Mouse (Mus musculus): ENCODE measurements around the gene Cacna1e. TPM values are rescaled to one million over a fixed set of nuclear protein-coding genes. Genes with fewer than 3 reads are reported as not detected.

Gene Cacna1e
- polyA plus RNA-seq, 1 experiment from 2014 or later: 1.0 TPM

- Histone ChIP-seq H3K4me1 (peaks cover 14% of the 10 kb centered on the region), H3K36me3 (replicated peaks) (no peaks in the 10 kb centered on the region), H3K4me3 (no peak overlapping the region), H3K9me3 (no peaks in the 10 kb centered on the region), H3K27me3 (replicated peaks; ENCODE audit: low read depth, poor library complexity, severe bottlenecking) (no peaks in the 10 kb centered on the region), H3K27ac (replicated peaks) (no peak overlapping the region)
- peak; percentile 48 for DNase-seq (ENCODE audit: low spot score)
- 48% methylated on average over 3 of the region's 3 CpGs for WGBS
Measured at GRCm38 (mm10) chr1:154770542-154770941, 113.8 kb downstream of the Cacna1e start.

GRCm38 (mm10) chr1:154763132-154763531 is 121.2 kb downstream of the Cacna1e start:
- H3K4me3 ChIP-seq: no peak overlapping the region
- no peaks in the 10 kb centered on the region for H3K9me3 ChIP-seq
- no peaks in the 10 kb centered on the region for H3K36me3 ChIP-seq (replicated peaks)
- H3K27ac ChIP-seq (replicated peaks): no peak overlapping the region
- WGBS: 70% methylated on average over 4 of the region's 4 CpGs
- no peak for DNase-seq (ENCODE audit: low spot score)
- H3K4me1 ChIP-seq: peaks cover 5% of the 10 kb centered on the region; the same call in 1 of the 2 replicates
- H3K27me3 ChIP-seq (replicated peaks; ENCODE audit: low read depth, poor library complexity, severe bottlenecking): no peaks in the 10 kb centered on the region

- no peak overlapping the region for H3K27ac ChIP-seq (replicated peaks)
- H3K27me3 ChIP-seq (replicated peaks; ENCODE audit: low read depth, poor library complexity, severe bottlenecking): no peaks in the 10 kb centered on the region
- no peaks in the 10 kb centered on the region for H3K36me3 ChIP-seq (replicated peaks)
- 88% methylated on average over 2 of the region's 2 CpGs for WGBS
- no peak overlapping the region for H3K4me3 ChIP-seq
- H3K9me3 ChIP-seq: no peaks in the 10 kb centered on the region
- no peak for DNase-seq (ENCODE audit: low spot score)
- H3K4me1 ChIP-seq: no peaks in the 10 kb centered on the region
Measured at GRCm38 (mm10) chr1:154752081-154752480, 132.2 kb downstream of the Cacna1e start.

GRCm38 (mm10) chr1:154748531-154748930 is 135.8 kb downstream of the Cacna1e start:
- Histone ChIP-seq H3K4me1 (no peaks in the 10 kb centered on the region), H3K27ac (replicated peaks) (no peak overlapping the region), H3K9me3 (no peaks in the 10 kb centered on the region), H3K36me3 (replicated peaks) (no peaks in the 10 kb centered on the region), H3K27me3 (replicated peaks; ENCODE audit: low read depth, poor library complexity, severe bottlenecking) (no peaks in the 10 kb centered on the region), H3K4me3 (no peak overlapping the region)
- DNase-seq (ENCODE audit: low spot score): no peak
- WGBS: 83% methylated on average over 3 of the region's 3 CpGs

GRCm38 (mm10) chr1:154745241-154745640 is 139.1 kb downstream of the Cacna1e start:
- H3K4me1 ChIP-seq: no peaks in the 10 kb centered on the region
- no peak for DNase-seq (ENCODE audit: low spot score)
- no peaks in the 10 kb centered on the region for H3K9me3 ChIP-seq
- no peaks in the 10 kb centered on the region for H3K36me3 ChIP-seq (replicated peaks)
- WGBS: 87% methylated on average over 6 of the region's 6 CpGs
- no peak overlapping the region for H3K4me3 ChIP-seq
- H3K27me3 ChIP-seq (replicated peaks; ENCODE audit: low read depth, poor library complexity, severe bottlenecking): no peaks in the 10 kb centered on the region
- H3K27ac ChIP-seq (replicated peaks): no peak overlapping the region

GRCm38 (mm10) chr1:154730411-154730961 is 153.8 kb downstream of the Cacna1e start:
- Histone ChIP-seq H3K36me3 (replicated peaks) (no peaks in the 10 kb centered on the region), H3K27me3 (replicated peaks; ENCODE audit: low read depth, poor library complexity, severe bottlenecking) (peaks cover 42% of the 10 kb centered on the region), H3K27ac (replicated peaks) (no peak overlapping the region), H3K9me3 (no peaks in the 10 kb centered on the region), H3K4me3 (no peak overlapping the region), H3K4me1 (peaks cover 16% of the 10 kb centered on the region)
- DNase-seq (ENCODE audit: low spot score): no peak
- 82% methylated on average over 7 of the region's 7 CpGs for WGBS

- 59% methylated on average over 6 of the region's 6 CpGs for WGBS
- peak; percentile 74 for DNase-seq (ENCODE audit: low spot score)
- Histone ChIP-seq H3K27ac (replicated peaks) (no peak overlapping the region), H3K9me3 (no peaks in the 10 kb centered on the region), H3K4me3 (no peak overlapping the region), H3K36me3 (replicated peaks) (no peaks in the 10 kb centered on the region), H3K4me1 (peaks cover 16% of the 10 kb centered on the region), H3K27me3 (replicated peaks; ENCODE audit: low read depth, poor library complexity, severe bottlenecking) (peaks cover 52% of the 10 kb centered on the region)
Measured at GRCm38 (mm10) chr1:154729269-154729980, 154.9 kb downstream of the Cacna1e start.

GRCm38 (mm10) chr1:154728682-154729081 is 155.6 kb downstream of the Cacna1e start:
- H3K27ac ChIP-seq (replicated peaks): no peak overlapping the region
- no peaks in the 10 kb centered on the region for H3K36me3 ChIP-seq (replicated peaks)
- H3K27me3 ChIP-seq (replicated peaks; ENCODE audit: low read depth, poor library complexity, severe bottlenecking): peaks cover 60% of the 10 kb centered on the region
- H3K4me1 ChIP-seq: peaks cover 23% of the 10 kb centered on the region
- no peak overlapping the region for H3K4me3 ChIP-seq
- 40% methylated on average over 5 of the region's 5 CpGs for WGBS
- no peaks in the 10 kb centered on the region for H3K9me3 ChIP-seq
- DNase-seq (ENCODE audit: low spot score): no peak

- Histone ChIP-seq H3K4me3 (no peak overlapping the region), H3K4me1 (peaks cover 29% of the 10 kb centered on the region), H3K9me3 (no peaks in the 10 kb centered on the region), H3K27me3 (replicated peaks; ENCODE audit: low read depth, poor library complexity, severe bottlenecking) (peaks cover 70% of the 10 kb centered on the region), H3K36me3 (replicated peaks) (no peaks in the 10 kb centered on the region), H3K27ac (replicated peaks) (no peak overlapping the region)
- 82% methylated on average over 8 of the region's 8 CpGs for WGBS
- DNase-seq (ENCODE audit: low spot score): no peak
Measured at GRCm38 (mm10) chr1:154727696-154728095, 156.6 kb downstream of the Cacna1e start.

GRCm38 (mm10) chr1:154726361-154727161 is 157.7 kb downstream of the Cacna1e start:
- WGBS: 1% methylated on average over 45 of the region's 45 CpGs
- peaks cover 76% of the 10 kb centered on the region for H3K27me3 ChIP-seq (replicated peaks; ENCODE audit: low read depth, poor library complexity, severe bottlenecking)

GRCm38 (mm10) chr1:154725356-154726320 is 158.7 kb downstream of the Cacna1e start:
- peaks cover 76% of the 10 kb centered on the region for H3K27me3 ChIP-seq (replicated peaks; ENCODE audit: low read depth, poor library complexity, severe bottlenecking)
- 21% methylated on average over 35 of the region's 35 CpGs for WGBS
- H3K27ac ChIP-seq (replicated peaks): no peak overlapping the region
- peak; percentile 21 for DNase-seq (ENCODE audit: low spot score)
- H3K9me3 ChIP-seq: no peaks in the 10 kb centered on the region
- H3K36me3 ChIP-seq (replicated peaks): no peaks in the 10 kb centered on the region
- peak overlapping the region; percentile 59 for H3K4me3 ChIP-seq
- H3K4me1 ChIP-seq: peaks cover 29% of the 10 kb centered on the region

More at GRCm38 (mm10) chr1:154726361-154727161, 157.7 kb downstream of the Cacna1e start:
- H3K9me3 ChIP-seq: no peaks in the 10 kb centered on the region
- peaks cover 29% of the 10 kb centered on the region for H3K4me1 ChIP-seq
- no peak overlapping the region for H3K27ac ChIP-seq (replicated peaks)
- no peaks in the 10 kb centered on the region for H3K36me3 ChIP-seq (replicated peaks)
- peak; percentile 78 for DNase-seq (ENCODE audit: low spot score)
- H3K4me3 ChIP-seq: peak overlapping the region; percentile 59

Measured in embryonic facial prominence, embryonic 10.5 days (tissue).